Mouse (Mus musculus) olfactory bulb, adult 2 months (tissue): ENCODE measurements at regions not wholly inside any gene's neighbourhood (a gene's known extent, or its start where the extent isn't known, plus 50 kb on each side); places are given as distances from the start of the nearest gene placed in this dataset.

Experiments
- CTCF ChIP-seq: fragments of 200-500 bp; IDR thresholded peaks from 2 replicates; pipeline ENCODE4 v1.5.1; 2012; ENCODE audit warnings: low read depth, mild to moderate bottlenecking, low read length, moderate library complexity; ENCODE audit not compliant: insufficient read depth
- POLR2A ChIP-seq: fragments of 200-500 bp; IDR thresholded peaks from 2 replicates; pipeline ENCODE4 v1.6.1; 2012; ENCODE audit warnings: mild to moderate bottlenecking, low read depth, low read length, moderate library complexity; ENCODE audit not compliant: insufficient read depth

- no peak for TF ChIP-seq POLR2A
- TF ChIP-seq CTCF, result no peak
Measured at GRCm38 (mm10) chr12:50980800-50981199, 331.9 kb upstream of the Prkd1 start.
